Mouse (Mus musculus) liver, embryonic 11.5 days (tissue): ENCODE measurements at regions not wholly inside any gene's neighbourhood (a gene's known extent, or its start where the extent isn't known, plus 50 kb on each side); places are given as distances from the start of the nearest gene placed in this dataset.

ENCODE experiments used
- ATAC-seq: fragments of 200-750 bp; cut with Nextera tagmentation; replicated peaks from 2 replicates; pipeline ENCODE4 v1.8.0; 2017; ENCODE audit warnings: moderate number of reproducible peaks, mild to moderate bottlenecking, moderate TSS enrichment, moderate library complexity; ENCODE audit not compliant: low FRiP score
- DNase-seq: peaks from one replicate; pipeline ENCODE4 v3.0.0-alpha.2; 2017; ENCODE audit warnings: low spot score
- H3K27ac ChIP-seq: fragments of 300-500 bp; sonication (generic); 2 replicates; pipeline ENCODE4 v1.5.1; 2014; ENCODE audit warnings: mild to moderate bottlenecking, low read depth, low read length, control low read depth
- H3K27me3 ChIP-seq: fragments of 300-500 bp; sonication (generic); replicated peaks from 2 replicates; pipeline ENCODE4 v1.6.1; 2014; ENCODE audit warnings: low read length, mixed read lengths; ENCODE audit not compliant: control insufficient read depth, insufficient read depth
- H3K36me3 ChIP-seq: fragments of 300-500 bp; sonication (generic); 2 replicates; pipeline ENCODE4 v1.6.1; 2014; ENCODE audit warnings: mild to moderate bottlenecking, low read length, moderate library complexity, mixed read lengths; ENCODE audit not compliant: control insufficient read depth, insufficient read depth
- H3K4me1 ChIP-seq: fragments of 300-500 bp; sonication (generic); replicated peaks from 2 replicates; pipeline ENCODE4 v1.6.1; 2014; ENCODE audit warnings: low read length, mixed read lengths; ENCODE audit not compliant: control insufficient read depth, insufficient read depth
- H3K4me2 ChIP-seq: fragments of 300-500 bp; sonication (generic); 2 replicates; pipeline ENCODE4 v1.6.1; 2014; ENCODE audit warnings: mild to moderate bottlenecking, control low read depth, moderate library complexity
- H3K4me3 ChIP-seq: fragments of 300-500 bp; sonication (generic); 2 replicates; pipeline ENCODE4 v1.5.1; 2014; ENCODE audit warnings: low read depth, low read length, control low read depth
- H3K9ac ChIP-seq: fragments of 300-500 bp; sonication (generic); 2 replicates; pipeline ENCODE4 v1.6.1; 2014; ENCODE audit warnings: low read depth, low read length, control low read depth
- H3K9me3 ChIP-seq: fragments of 300-500 bp; sonication (generic); 2 replicates; pipeline ENCODE4 v1.6.1; 2016; ENCODE audit warnings: low read length, inconsistent platforms, mixed read lengths; ENCODE audit not compliant: control insufficient read depth
- WGBS: fragments of 180-500 bp; shearing (Covaris S2); extraction: QIAGEN DNeasy Blood & Tissue Kit; methylation state at CpG from one replicate; pipeline ENCODE4 v1.1.7; 2014; 5-methylcytosine and 5-hydroxymethylcytosine counted together

GRCm38 (mm10) chr13:57278580-57278979 is 382.8 kb upstream of the Trpc7 start:
- H3K9me3 ChIP-seq = no peaks in the 10 kb centered on the region
- no peak overlapping the region for H3K4me3 ChIP-seq
- WGBS = 4% methylated on average over 2 of the region's 2 CpGs
- no peaks in the 10 kb centered on the region for H3K36me3 ChIP-seq
- H3K4me2 ChIP-seq = no peak overlapping the region
- H3K27me3 ChIP-seq = no peaks in the 10 kb centered on the region
- no peak overlapping the region for H3K9ac ChIP-seq
- no peaks in the 10 kb centered on the region for H3K4me1 ChIP-seq
- H3K27ac ChIP-seq = no peak overlapping the region
- DNase-seq (no peak), ATAC-seq (no peak)

GRCm38 (mm10) chr13:57277076-57277475 is 381.3 kb upstream of the Trpc7 start:
- DNase-seq (no peak), ATAC-seq (no peak)
- H3K4me3 ChIP-seq = no peak overlapping the region
- H3K4me2 ChIP-seq = no peak overlapping the region
- 41% methylated on average over 4 of the region's 4 CpGs for WGBS
- no peaks in the 10 kb centered on the region for H3K9me3 ChIP-seq
- H3K9ac ChIP-seq = no peak overlapping the region
- H3K27ac ChIP-seq = no peak overlapping the region
- no peaks in the 10 kb centered on the region for H3K4me1 ChIP-seq
- no peaks in the 10 kb centered on the region for H3K36me3 ChIP-seq
- no peaks in the 10 kb centered on the region for H3K27me3 ChIP-seq

GRCm38 (mm10) chr13:57275871-57276270 is 380.1 kb upstream of the Trpc7 start:
- Histone ChIP-seq H3K4me1 (no peaks in the 10 kb centered on the region), H3K9me3 (no peaks in the 10 kb centered on the region), H3K4me3 (no peak overlapping the region), H3K27me3 (no peaks in the 10 kb centered on the region), H3K27ac (no peak overlapping the region), H3K9ac (no peak overlapping the region), H3K4me2 (no peak overlapping the region), H3K36me3 (no peaks in the 10 kb centered on the region)
- ATAC-seq (no peak), DNase-seq (no peak)
- WGBS = 78% methylated on average over 11 of the region's 11 CpGs

- Histone ChIP-seq H3K4me1 (no peaks in the 10 kb centered on the region), H3K27me3 (no peaks in the 10 kb centered on the region), H3K36me3 (no peaks in the 10 kb centered on the region), H3K4me3 (no peak overlapping the region), H3K9ac (no peak overlapping the region), H3K4me2 (no peak overlapping the region), H3K9me3 (no peaks in the 10 kb centered on the region), H3K27ac (no peak overlapping the region)
- WGBS = 50% methylated on average over 3 of the region's 3 CpGs
- DNase-seq (no peak), ATAC-seq (no peak)
Observed at GRCm38 (mm10) chr13:57273593-57273992, 377.8 kb upstream of the Trpc7 start.

- Histone ChIP-seq H3K4me3 (no peak overlapping the region), H3K9ac (no peak overlapping the region), H3K36me3 (no peaks in the 10 kb centered on the region), H3K4me2 (no peak overlapping the region), H3K27me3 (no peaks in the 10 kb centered on the region), H3K4me1 (no peaks in the 10 kb centered on the region), H3K27ac (no peak overlapping the region), H3K9me3 (no peaks in the 10 kb centered on the region)
- no peak for ATAC-seq
- peak; percentile 47 for DNase-seq
- 11% methylated on average over 8 of the region's 8 CpGs for WGBS
Observed at GRCm38 (mm10) chr13:57269614-57270013, 373.8 kb upstream of the Trpc7 start.

GRCm38 (mm10) chr13:57259920-57260319 is 364.1 kb upstream of the Trpc7 start:
- no peak for ATAC-seq
- Histone ChIP-seq H3K27ac (no peak overlapping the region), H3K9me3 (no peaks in the 10 kb centered on the region)

GRCm38 (mm10) chr13:57259474-57259873 is 363.7 kb upstream of the Trpc7 start:
- no peak for ATAC-seq
- 58% methylated on average over 8 of the region's 8 CpGs for whole genome bisulfite sequencing
- Histone ChIP-seq H3K4me1 (no peaks in the 10 kb centered on the region), H3K9ac (no peak overlapping the region), H3K9me3 (no peaks in the 10 kb centered on the region), H3K27me3 (no peaks in the 10 kb centered on the region), H3K4me2 (no peak overlapping the region), H3K27ac (no peak overlapping the region), H3K4me3 (no peak overlapping the region), H3K36me3 (no peaks in the 10 kb centered on the region)
- no peak for DNase-seq

More at GRCm38 (mm10) chr13:57259920-57260319, 364.1 kb upstream of the Trpc7 start:
- H3K4me1 ChIP-seq = no peaks in the 10 kb centered on the region
- no peak overlapping the region for H3K9ac ChIP-seq
- no peaks in the 10 kb centered on the region for H3K36me3 ChIP-seq
- H3K4me3 ChIP-seq = no peak overlapping the region
- WGBS = 7% methylated on average over 6 of the region's 6 CpGs
- peak; percentile 52 for DNase-seq
- no peaks in the 10 kb centered on the region for H3K27me3 ChIP-seq
- no peak overlapping the region for H3K4me2 ChIP-seq

- Histone ChIP-seq H3K27ac (no peak overlapping the region), H3K4me2 (no peak overlapping the region), H3K36me3 (no peaks in the 10 kb centered on the region), H3K9ac (no peak overlapping the region), H3K27me3 (no peaks in the 10 kb centered on the region), H3K4me3 (no peak overlapping the region), H3K4me1 (no peaks in the 10 kb centered on the region), H3K9me3 (no peaks in the 10 kb centered on the region; the same call in 1 of the 2 replicates)
- no peak for ATAC-seq
- DNase-seq = no peak
- 79% methylated on average over 11 of the region's 11 CpGs for WGBS
Observed at GRCm38 (mm10) chr13:57255920-57256319, 360.1 kb upstream of the Trpc7 start.

GRCm38 (mm10) chr13:57249851-57250250 is 354.1 kb upstream of the Trpc7 start:
- Histone ChIP-seq H3K9me3 (no peaks in the 10 kb centered on the region; the same call in 1 of the 2 replicates), H3K27ac (no peak overlapping the region), H3K36me3 (no peaks in the 10 kb centered on the region), H3K4me1 (no peaks in the 10 kb centered on the region), H3K9ac (no peak overlapping the region), H3K27me3 (no peaks in the 10 kb centered on the region), H3K4me2 (no peak overlapping the region), H3K4me3 (no peak overlapping the region)
- ATAC-seq (no peak), DNase-seq (no peak)
- WGBS = 77% methylated on average over 5 of the region's 5 CpGs
